Mouse (Mus musculus) subcutaneous adipose tissue, adult 2 months (tissue): ENCODE measurements around the gene March5. TPM values are rescaled to one million over a fixed set of nuclear protein-coding genes. Genes with fewer than 3 reads are reported as not detected.

Experiments used
- polyA plus RNA-seq: library from polyadenylated mRNA; depleted of rRNA; stranded (reverse); fragments of >200 nt; gene quantifications from 2 replicates; pipeline ENCODE4 v1.2.3, GENCODE M21; 2012; ENCODE audit warnings: low replicate concordance; rRNA removed

March5 gene
- 48.0 and 62.3 TPM in 2 replicates for polyA plus RNA-seq

GRCm38 (mm10) chr19:37207303-37208175 is at the start of gene March5:
Gene March5, plus strand, starts transcription at chr19:37207543.

DNA sequence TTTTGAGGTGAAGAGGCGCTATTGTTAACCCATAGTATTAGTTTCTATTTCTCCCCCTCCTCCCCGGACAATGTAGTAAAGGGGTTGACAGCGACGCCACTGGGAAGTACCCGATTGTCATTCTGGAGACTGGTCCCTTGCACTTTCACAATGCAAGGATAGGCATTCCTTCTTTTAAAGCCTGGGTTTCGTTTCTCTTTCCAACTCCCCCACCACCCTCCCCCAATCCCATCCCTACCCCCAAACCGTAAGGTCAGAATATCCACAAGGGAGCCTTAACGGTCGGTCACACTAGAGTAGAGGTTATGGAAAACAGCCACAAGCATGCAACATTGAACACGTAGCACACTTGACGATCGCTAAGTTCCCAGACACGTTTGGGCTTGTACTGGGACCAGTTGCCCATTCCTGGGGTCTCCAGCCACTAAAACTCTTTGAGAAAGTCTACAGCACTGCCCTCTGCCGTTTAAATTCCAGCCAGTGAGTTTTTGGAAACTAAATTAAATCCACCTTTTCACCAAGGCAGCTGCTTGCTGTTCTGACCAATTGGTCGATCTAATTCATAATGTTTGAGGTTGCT is 923 bp downstream of the March5 start, which contains the start of gene Cpeb3:
Cpeb3 (minus strand) TSS at position 426 of the 580 bp plus-strand sequence.

Other genes with a start within 250 kb of the March5 start
- 5.8 and 10.1 TPM in 2 replicates for gene Cpeb3, start 1.1 kb downstream of the March5 start, polyA plus RNA-seq
- 31.4 and 36.4 TPM in 2 replicates for gene Ide, start 130.3 kb downstream of the March5 start, polyA plus RNA-seq
- 0.44 and 2.8 TPM in 2 replicates for gene Kif11, start 168.9 kb downstream of the March5 start, polyA plus RNA-seq
- 6.2 and 6.8 TPM in 2 replicates for gene Hhex, start 227.3 kb downstream of the March5 start, polyA plus RNA-seq